Mouse (Mus musculus) midbrain, postnatal 0 days (tissue): Measurements from ENCODE around the gene Actn1. TPM values are rescaled to one million over a fixed set of nuclear protein-coding genes. Genes with fewer than 3 reads are reported as not detected.
A peak's percentile ranks its signal among the peaks of the same experiment; 100 is the strongest.

ENCODE experiments used
- ATAC-seq: fragments of 200-750 bp; cut with Nextera tagmentation; 2 replicates; pipeline ENCODE4 v1.8.0; 2017; ENCODE audit warnings: moderate number of reproducible peaks, mild to moderate bottlenecking, moderate TSS enrichment, moderate library complexity; ENCODE audit not compliant: low FRiP score
- DNase-seq: peaks from one replicate; pipeline ENCODE4 v3.0.0-alpha.2; 2015; ENCODE audit warnings: low spot score
- H3K27ac ChIP-seq: fragments of 300-500 bp; sonication (generic); 2 replicates; pipeline ENCODE4 v1.5.1; 2014; ENCODE audit warnings: low read depth, mild to moderate bottlenecking, low read length, mixed read lengths
- H3K27me3 ChIP-seq: fragments of 300-500 bp; sonication (generic); 2 replicates; pipeline ENCODE4 v1.6.1; 2014; ENCODE audit warnings: low read length, control low read depth, mixed read lengths; ENCODE audit not compliant: insufficient read depth
- H3K36me3 ChIP-seq: fragments of 300-500 bp; sonication (generic); 2 replicates; pipeline ENCODE4 v1.6.1; 2014; ENCODE audit warnings: low read length, control low read depth, mixed read lengths; ENCODE audit not compliant: insufficient read depth
- H3K4me1 ChIP-seq: fragments of 300-500 bp; sonication (generic); 2 replicates; pipeline ENCODE4 v1.6.1; 2014; ENCODE audit warnings: mild to moderate bottlenecking, control low read depth, antibody characterized with exemption, low read length, mixed read lengths; ENCODE audit not compliant: insufficient read depth
- H3K4me2 ChIP-seq: fragments of 300-500 bp; sonication (generic); 2 replicates; pipeline ENCODE4 v1.6.1; 2014; ENCODE audit warnings: low read depth, mild to moderate bottlenecking, low read length, mixed read lengths; ENCODE audit not compliant: poor library complexity, severe bottlenecking
- H3K4me3 ChIP-seq: fragments of 300-500 bp; sonication (generic); 2 replicates; pipeline ENCODE4 v1.5.1; 2014; ENCODE audit warnings: low read depth, mild to moderate bottlenecking, low read length, moderate library complexity
- H3K9ac ChIP-seq: fragments of 300-500 bp; sonication (generic); replicated peaks from 2 replicates; pipeline ENCODE4 v1.6.1; 2014; ENCODE audit warnings: mild to moderate bottlenecking, low read length, moderate library complexity, mixed read lengths; ENCODE audit not compliant: poor library complexity, severe bottlenecking
- H3K9me3 ChIP-seq: fragments of 300-500 bp; sonication (generic); 2 replicates; pipeline ENCODE4 v1.6.1; 2016; ENCODE audit warnings: low read length, control low read depth
- CTCF ChIP-seq: IDR thresholded peaks from 2 replicates; pipeline ENCODE4 v1.5.1; 2016; ENCODE audit warnings: antibody characterized with exemption, mild to moderate bottlenecking
- WGBS: fragments of 180-500 bp; shearing (Covaris S2); extraction: QIAGEN DNeasy Blood & Tissue Kit; methylation state at CpG from one replicate; pipeline ENCODE4 v1.1.7; 2014; 5-methylcytosine and 5-hydroxymethylcytosine counted together
- polyA plus RNA-seq: library from polyadenylated mRNA; unstranded; fragments of >200 nt; fragmentation: Nextera tagmentation; extraction: Ambion mirVana; gene quantifications from 2 replicates; pipeline ENCODE4 v1.2.1, GENCODE M21; 2015
- total RNA-seq: library from RNA; depleted of rRNA; stranded (reverse); fragments of >200 nt; gene quantifications from 2 replicates; pipeline ENCODE4 v1.2.3, GENCODE M21; 2014

The Actn1 gene
- total and polyA plus RNA-seq, 2 experiments from 2014 or later: 7.4 to 18.0 TPM

DNA sequence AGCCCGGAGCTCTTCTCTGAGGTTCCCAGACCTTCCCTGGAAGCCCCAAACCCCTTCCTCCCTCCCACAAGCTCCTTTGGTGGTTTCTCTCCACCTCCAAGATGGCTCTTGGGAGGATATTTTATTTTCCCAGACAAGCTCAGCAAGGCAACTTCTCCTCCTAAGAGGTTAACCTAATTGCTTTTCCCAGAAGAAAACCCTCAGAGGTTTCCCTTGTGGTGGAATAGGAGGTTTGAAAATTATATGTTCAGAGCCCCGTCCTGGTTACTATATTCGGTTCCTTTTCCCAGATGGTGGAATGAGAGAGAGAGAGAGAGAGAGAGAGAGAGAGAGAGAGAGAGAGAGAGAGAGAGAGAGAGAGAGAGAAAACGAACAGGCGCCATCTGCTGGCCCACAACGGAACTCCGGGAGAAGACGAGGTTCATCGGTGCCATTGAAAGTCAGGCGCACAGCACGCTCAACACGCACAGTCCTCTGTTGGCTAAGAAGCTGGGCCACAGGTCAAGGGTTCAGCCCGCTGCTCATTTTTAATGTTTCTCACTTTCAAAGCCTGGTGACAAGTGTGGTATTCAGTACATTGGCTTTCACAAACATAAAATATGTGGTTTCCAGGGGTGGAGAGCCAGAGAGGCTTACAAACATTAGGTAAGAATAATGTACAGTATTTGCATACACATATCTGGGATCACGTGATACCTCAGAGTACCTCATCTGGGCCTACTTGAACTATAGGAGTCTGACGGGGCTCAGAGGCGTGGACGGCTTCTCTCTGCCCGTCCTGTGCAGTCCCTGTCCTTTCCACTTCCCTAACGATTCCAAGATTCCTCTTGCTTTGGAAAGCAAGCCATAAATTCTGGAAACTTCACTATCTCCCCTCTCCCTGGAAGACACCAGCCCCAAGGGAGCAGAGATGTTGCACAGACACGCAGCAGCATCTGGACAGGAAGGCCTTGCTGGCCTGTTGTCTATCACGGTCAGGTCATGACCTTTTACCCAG is 113.6 kb downstream of the Actn1 start:
- DNase-seq (peak; percentile 83), ATAC-seq (no peak)
- Histone ChIP-seq H3K27me3 (no peaks in the 10 kb centered on the region), H3K27ac (no peak overlapping the region), H3K4me3 (no peak overlapping the region), H3K4me1 (no peaks in the 10 kb centered on the region), H3K9me3 (no peaks in the 10 kb centered on the region), H3K9ac (no peak overlapping the region), H3K36me3 (no peaks in the 10 kb centered on the region), H3K4me2 (no peak overlapping the region)
- peak; percentile 87 for TF ChIP-seq CTCF
- WGBS: 49% methylated on average over 21 of the region's 21 CpGs

DNA sequence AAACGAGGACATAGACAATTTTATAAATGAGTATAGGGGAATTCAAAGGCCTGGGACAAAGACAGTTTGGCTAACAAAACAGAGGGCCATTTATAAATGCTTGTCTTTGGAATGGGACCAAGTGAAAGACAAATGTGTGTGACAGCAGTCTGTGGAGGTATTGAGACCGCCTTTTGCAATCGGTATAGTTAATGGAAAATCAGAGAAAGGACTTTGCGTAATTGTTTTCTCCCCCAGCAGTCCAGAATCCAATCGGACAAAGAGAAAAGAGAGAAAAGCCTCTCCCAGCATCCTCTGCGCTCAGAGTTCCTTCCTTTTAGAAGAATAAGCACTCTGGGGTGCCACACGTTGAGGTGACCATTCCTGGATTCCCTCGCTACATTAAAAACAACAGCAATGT is 114.8 kb downstream of the Actn1 start:
- no peak for DNase-seq
- Histone ChIP-seq H3K36me3 (no peaks in the 10 kb centered on the region), H3K4me2 (no peak overlapping the region), H3K4me3 (no peak overlapping the region), H3K27ac (no peak overlapping the region), H3K9ac (no peak overlapping the region), H3K4me1 (no peaks in the 10 kb centered on the region), H3K9me3 (no peaks in the 10 kb centered on the region), H3K27me3 (no peaks in the 10 kb centered on the region)
- TF ChIP-seq CTCF: no peak
- no peak for ATAC-seq
- WGBS: 47% methylated on average over 8 of the region's 8 CpGs

DNA sequence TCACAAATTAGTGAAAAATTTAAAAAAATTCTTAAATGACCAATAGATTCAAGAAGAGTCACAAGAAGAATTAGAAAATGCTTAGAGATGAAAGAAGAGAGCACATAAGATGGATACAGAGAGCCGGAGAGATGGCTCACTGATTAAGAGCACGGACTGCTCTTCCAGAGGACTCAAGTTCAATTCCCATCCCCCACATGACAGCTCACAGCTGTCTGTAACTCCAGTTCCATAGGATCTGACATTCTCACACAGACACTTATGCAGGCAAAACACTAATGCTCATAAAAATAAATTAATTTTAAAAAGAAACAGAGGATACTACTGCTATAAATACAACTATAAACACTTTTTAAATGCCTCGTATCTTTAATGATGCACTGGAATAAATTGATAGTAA is 115.3 kb downstream of the Actn1 start:
- DNase-seq (no peak), ATAC-seq (no peak)
- TF ChIP-seq CTCF: no peak
- no peaks in the 10 kb centered on the region for H3K9me3 ChIP-seq
- no peaks in the 10 kb centered on the region for H3K27me3 ChIP-seq
- H3K4me3 ChIP-seq: no peak overlapping the region
- H3K9ac ChIP-seq: no peak overlapping the region
- no peaks in the 10 kb centered on the region for H3K4me1 ChIP-seq
- WGBS: 76% methylated on average over 3 of the region's 3 CpGs
- no peaks in the 10 kb centered on the region for H3K36me3 ChIP-seq
- H3K27ac ChIP-seq: no peak overlapping the region
- no peak overlapping the region for H3K4me2 ChIP-seq

DNA sequence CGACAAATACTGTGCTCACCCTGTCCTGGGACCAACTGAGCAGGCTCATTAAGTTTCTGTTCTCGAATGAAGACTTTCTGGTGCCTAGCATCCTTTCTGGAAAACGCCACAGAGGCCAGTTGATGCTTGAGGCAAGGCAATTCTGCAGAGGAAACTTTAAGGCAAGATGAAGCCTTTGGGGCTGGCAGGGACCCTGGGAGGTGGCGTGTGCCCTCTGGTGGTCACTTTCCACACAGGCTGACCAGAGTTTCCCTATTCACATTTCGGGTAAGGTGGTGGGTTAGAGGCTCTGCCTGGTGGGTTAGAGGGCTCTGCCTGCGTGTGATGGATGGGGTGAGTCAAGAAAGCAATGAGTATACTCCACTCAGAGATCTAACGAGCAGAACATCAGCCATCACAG is 118.7 kb downstream of the Actn1 start:
- 19% methylated on average over 7 of the region's 7 CpGs for WGBS
- DNase-seq (peak; percentile 71), ATAC-seq (no peak)
- no peak overlapping the region for H3K4me3 ChIP-seq
- no peaks in the 10 kb centered on the region for H3K4me1 ChIP-seq
- 0 out of 2 replicates have a peak, but pooled peaks cover 3% of the 10 kb centered on the region for H3K27me3 ChIP-seq
- no peaks in the 10 kb centered on the region for H3K36me3 ChIP-seq
- H3K4me2 ChIP-seq: no peak overlapping the region
- no peak overlapping the region for H3K27ac ChIP-seq
- H3K9me3 ChIP-seq: no peaks in the 10 kb centered on the region
- no peak overlapping the region for H3K9ac ChIP-seq
- peak; percentile 93 for TF ChIP-seq CTCF

DNA sequence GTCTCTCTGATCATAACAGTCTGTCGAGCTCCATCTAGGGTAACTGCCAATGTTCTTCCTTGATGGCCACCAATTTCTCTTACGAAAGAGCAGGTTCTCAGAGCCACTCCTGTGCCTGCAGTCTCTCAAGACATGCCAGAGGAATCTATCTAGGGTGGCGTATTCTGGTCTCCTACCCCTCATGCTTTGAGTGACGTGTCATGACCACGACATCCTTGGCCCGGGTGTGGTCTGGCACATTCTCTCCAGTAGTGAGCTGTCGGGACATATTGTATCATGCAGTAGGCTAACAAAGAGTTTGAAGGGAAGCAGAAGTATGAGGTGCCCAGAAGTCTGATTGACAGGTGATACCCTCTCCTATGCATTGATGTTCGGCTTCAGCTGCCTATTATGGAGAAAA is 119.2 kb downstream of the Actn1 start:
- Histone ChIP-seq H3K4me1 (no peaks in the 10 kb centered on the region), H3K9me3 (no peaks in the 10 kb centered on the region), H3K4me3 (no peak overlapping the region), H3K9ac (no peak overlapping the region), H3K4me2 (no peak overlapping the region), H3K36me3 (no peaks in the 10 kb centered on the region), H3K27me3 (0 out of 2 replicates have a peak, but pooled peaks cover 3% of the 10 kb centered on the region), H3K27ac (no peak overlapping the region)
- no peak for ATAC-seq
- no peak for TF ChIP-seq CTCF
- DNase-seq: no peak
- WGBS: 83% methylated on average over 8 of the region's 8 CpGs

DNA sequence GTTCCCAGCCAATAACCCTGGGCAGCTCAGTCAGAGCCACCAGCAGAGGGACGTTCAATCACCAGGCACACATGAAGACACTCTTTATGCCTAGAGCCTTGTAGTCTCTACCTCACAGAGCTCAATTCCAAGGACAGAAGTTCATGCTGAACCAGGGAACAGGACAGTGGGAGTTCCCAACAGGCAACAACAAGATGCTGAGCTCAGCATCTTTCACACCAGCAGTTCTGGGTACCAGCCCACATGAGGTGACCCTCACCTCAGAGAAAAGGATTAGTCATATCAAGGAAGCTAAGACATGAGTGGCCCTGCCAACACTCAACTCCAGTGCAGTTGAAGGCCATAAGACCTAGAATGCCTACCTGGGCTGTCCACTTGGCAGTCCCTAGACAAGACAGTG is 122.4 kb downstream of the Actn1 start:
- whole genome bisulfite sequencing: 78% methylated on average over 1 of the region's 1 CpGs
- H3K9ac ChIP-seq: no peak overlapping the region
- no peak for TF ChIP-seq CTCF
- H3K4me2 ChIP-seq: no peak overlapping the region
- no peak overlapping the region for H3K27ac ChIP-seq
- no peak overlapping the region for H3K4me3 ChIP-seq
- no peak for ATAC-seq
- H3K4me1 ChIP-seq: no peaks in the 10 kb centered on the region
- no peak for DNase-seq
- 0 out of 2 replicates have a peak, but pooled peaks cover 3% of the 10 kb centered on the region for H3K27me3 ChIP-seq
- H3K36me3 ChIP-seq: no peaks in the 10 kb centered on the region
- no peaks in the 10 kb centered on the region for H3K9me3 ChIP-seq
